Mouse (Mus musculus) embryonic fibroblast, embryonic 13.5 days (primary cell): ENCODE results near the gene Mgat4a.

Experiments used
- CTCF ChIP-seq: IDR thresholded peaks from 2 replicates; pipeline ENCODE4 v1.5.1; 2011; ENCODE audit warnings: mild to moderate bottlenecking, control low read depth, low read length, moderate library complexity, borderline replicate concordance; ENCODE audit not compliant: insufficient read depth
- POLR2A ChIP-seq: IDR thresholded peaks from 2 replicates; pipeline ENCODE4 v1.6.1; 2011; ENCODE audit warnings: low read depth, mild to moderate bottlenecking, control low read depth, low read length, moderate library complexity

DNA sequence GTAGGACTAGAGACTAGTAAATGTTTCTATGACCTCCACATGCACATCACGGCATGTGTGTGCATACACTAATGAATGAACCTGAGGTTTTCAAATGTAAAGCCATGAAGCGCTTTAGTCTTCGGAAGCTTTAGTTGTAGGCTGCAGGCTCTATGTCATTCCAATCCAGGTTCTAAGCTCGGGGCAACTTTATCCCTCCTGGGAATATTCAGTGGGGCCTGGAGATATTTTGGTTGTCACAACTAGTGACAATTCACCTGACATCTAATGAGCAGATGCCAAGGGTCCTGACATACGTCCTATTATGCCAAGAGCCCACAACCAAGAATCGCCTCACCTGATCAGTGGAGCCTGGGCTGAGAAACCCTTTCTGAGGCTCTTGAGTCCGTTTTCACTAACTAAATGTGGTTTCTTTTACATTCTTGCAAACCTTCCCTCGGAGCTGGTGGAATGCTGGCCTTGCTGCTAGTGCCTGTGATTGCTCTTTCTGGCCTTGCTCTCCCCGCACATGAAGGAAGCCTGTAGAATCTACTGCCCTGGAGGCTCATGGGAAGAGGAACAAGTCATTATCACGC lies 75.9 kb downstream of the Mgat4a start:
- no peak for TF ChIP-seq POLR2A
- TF ChIP-seq CTCF: no peak
